Mouse (Mus musculus) thymus, adult 2 months (tissue): ENCODE measurements around the gene Smarcd2.

Experiments
- CTCF ChIP-seq: fragments of 200-500 bp; IDR thresholded peaks from 2 replicates; pipeline ENCODE4 v1.5.1; 2012; ENCODE audit warnings: mild to moderate bottlenecking, control low read depth, low read length, moderate library complexity, borderline replicate concordance; ENCODE audit not compliant: control insufficient read depth, poor library complexity, insufficient read depth; ENCODE audit errors: extremely low read depth
- POLR2A ChIP-seq: fragments of 200-500 bp; IDR thresholded peaks from 2 replicates; pipeline ENCODE4 v1.6.1; 2012; ENCODE audit warnings: mild to moderate bottlenecking, low read length, control low read depth, moderate library complexity; ENCODE audit not compliant: control insufficient read depth, poor library complexity, insufficient read depth; ENCODE audit errors: extremely low read depth

DNA sequence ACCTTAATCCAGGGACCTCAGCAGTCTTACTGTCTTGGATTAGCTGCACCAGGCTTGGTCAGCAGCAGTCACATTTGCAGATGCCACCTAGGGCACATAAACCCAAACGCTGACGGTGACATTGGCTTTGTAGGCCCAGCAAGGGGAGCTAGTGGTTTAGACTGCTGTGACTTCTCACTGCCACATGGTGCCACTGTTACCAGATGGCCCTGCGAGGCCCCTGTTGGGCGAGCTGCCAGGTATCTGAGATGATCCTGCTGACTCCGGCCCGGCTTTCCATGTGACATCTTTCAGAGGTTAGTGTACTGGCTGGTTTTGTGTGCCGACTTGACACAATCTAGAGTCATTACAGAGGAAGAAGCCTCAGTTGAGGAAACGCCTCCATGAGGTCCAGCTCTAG is 16.6 kb upstream of the Smarcd2 start:
- TF ChIP-seq POLR2A = no peak
- TF ChIP-seq CTCF = 0 out of 2 replicates have a peak, but pooled peaks have one; percentile 18
